Mouse (Mus musculus): ENCODE data around the gene Jaml. TPM values are rescaled to one million over a fixed set of nuclear protein-coding genes. Genes with fewer than 3 reads are reported as not detected.

The Jaml gene
- polyA plus RNA-seq, 1 experiment from 2014 or later = 0.51 TPM

GRCm38 (mm10) chr9:45085741-45086690 is 7.0 kb downstream of the Jaml start:
- Histone ChIP-seq H3K27ac (no peak overlapping the region), H3K4me2 (replicated peaks) (no peak overlapping the region), H3K4me3 (replicated peaks) (no peak overlapping the region), H3K9ac (replicated peaks) (no peak overlapping the region), H3K36me3 (no peaks in the 10 kb centered on the region), H3K27me3 (0 out of 2 replicates have a peak, but pooled peaks cover 2% of the 10 kb centered on the region), H3K9me3 (no peaks in the 10 kb centered on the region), H3K4me1 (replicated peaks) (no peaks in the 10 kb centered on the region)
- 79% methylated on average over 12 of the region's 12 CpGs for WGBS
- no peak for ATAC-seq

GRCm38 (mm10) chr9:45088040-45088439 is 9.1 kb downstream of the Jaml start:
- ATAC-seq = no peak
- H3K4me2 ChIP-seq (replicated peaks) = no peak overlapping the region
- no peak overlapping the region for H3K9ac ChIP-seq (replicated peaks)
- 0 out of 2 replicates have a peak, but pooled peaks cover 2% of the 10 kb centered on the region for H3K27me3 ChIP-seq
- H3K4me1 ChIP-seq (replicated peaks) = no peaks in the 10 kb centered on the region
- H3K36me3 ChIP-seq = no peaks in the 10 kb centered on the region
- H3K27ac ChIP-seq = no peak overlapping the region
- no peaks in the 10 kb centered on the region for H3K9me3 ChIP-seq
- no peak overlapping the region for H3K4me3 ChIP-seq (replicated peaks)

- no peak for ATAC-seq
- H3K9me3 ChIP-seq = no peaks in the 10 kb centered on the region
- H3K4me2 ChIP-seq (replicated peaks) = no peak overlapping the region
- no peaks in the 10 kb centered on the region for H3K4me1 ChIP-seq (replicated peaks)
- H3K36me3 ChIP-seq = no peaks in the 10 kb centered on the region
- 0 out of 2 replicates have a peak, but pooled peaks cover 2% of the 10 kb centered on the region for H3K27me3 ChIP-seq
- no peak overlapping the region for H3K4me3 ChIP-seq (replicated peaks)
- WGBS = 66% methylated on average over 3 of the region's 3 CpGs
- H3K9ac ChIP-seq (replicated peaks) = no peak overlapping the region
- no peak overlapping the region for H3K27ac ChIP-seq
These were observed 11.8 kb downstream of the Jaml start for GRCm38 (mm10) chr9:45090811-45091210.

GRCm38 (mm10) chr9:45092641-45093040 is 13.7 kb downstream of the Jaml start:
- no peak for ATAC-seq
- no peaks in the 10 kb centered on the region for H3K27me3 ChIP-seq
- H3K4me1 ChIP-seq (replicated peaks) = no peaks in the 10 kb centered on the region
- no peak overlapping the region for H3K4me3 ChIP-seq (replicated peaks)
- H3K9ac ChIP-seq (replicated peaks) = no peak overlapping the region
- H3K36me3 ChIP-seq = no peaks in the 10 kb centered on the region
- WGBS = 74% methylated on average over 4 of the region's 4 CpGs
- H3K27ac ChIP-seq = no peak overlapping the region
- no peak overlapping the region for H3K4me2 ChIP-seq (replicated peaks)
- no peaks in the 10 kb centered on the region for H3K9me3 ChIP-seq

GRCm38 (mm10) chr9:45095149-45095937 is 16.4 kb downstream of the Jaml start:
- no peaks in the 10 kb centered on the region for H3K36me3 ChIP-seq
- no peaks in the 10 kb centered on the region for H3K9me3 ChIP-seq
- no peaks in the 10 kb centered on the region for H3K4me1 ChIP-seq (replicated peaks)
- no peaks in the 10 kb centered on the region for H3K27me3 ChIP-seq
- H3K4me3 ChIP-seq (replicated peaks) = no peak overlapping the region
- no peak overlapping the region for H3K9ac ChIP-seq (replicated peaks)
- no peak for ATAC-seq
- no peak overlapping the region for H3K27ac ChIP-seq
- H3K4me2 ChIP-seq (replicated peaks) = no peak overlapping the region
- WGBS = 84% methylated on average over 6 of the region's 6 CpGs

DNA sequence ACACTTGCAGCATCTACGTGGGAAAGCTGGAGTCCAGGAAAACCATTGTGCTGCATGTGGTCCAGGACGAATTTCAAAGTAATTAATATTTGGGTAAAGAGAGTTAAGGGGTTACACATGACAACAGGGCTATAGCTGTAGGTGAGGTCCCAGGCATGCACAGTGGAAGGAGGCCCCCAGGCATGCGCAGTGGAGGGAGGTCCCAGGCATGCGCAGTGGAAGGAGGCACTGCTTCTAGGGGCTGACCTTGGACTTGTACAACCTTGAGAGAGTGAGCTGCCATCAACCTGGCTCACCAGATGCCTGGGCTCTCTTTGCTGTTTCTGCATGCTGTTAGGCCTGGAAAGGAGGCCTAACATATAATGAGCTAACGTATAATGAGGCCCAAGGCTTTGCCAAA is 18.9 kb downstream of the Jaml start:
- H3K4me1 ChIP-seq (replicated peaks) = no peaks in the 10 kb centered on the region
- no peak overlapping the region for H3K4me2 ChIP-seq (replicated peaks)
- H3K9me3 ChIP-seq = no peaks in the 10 kb centered on the region
- H3K27me3 ChIP-seq = no peaks in the 10 kb centered on the region
- no peak overlapping the region for H3K27ac ChIP-seq
- H3K9ac ChIP-seq (replicated peaks) = no peak overlapping the region
- ATAC-seq = no peak
- H3K4me3 ChIP-seq (replicated peaks) = no peak overlapping the region
- 83% methylated on average over 5 of the region's 5 CpGs for WGBS
- no peaks in the 10 kb centered on the region for H3K36me3 ChIP-seq

DNA sequence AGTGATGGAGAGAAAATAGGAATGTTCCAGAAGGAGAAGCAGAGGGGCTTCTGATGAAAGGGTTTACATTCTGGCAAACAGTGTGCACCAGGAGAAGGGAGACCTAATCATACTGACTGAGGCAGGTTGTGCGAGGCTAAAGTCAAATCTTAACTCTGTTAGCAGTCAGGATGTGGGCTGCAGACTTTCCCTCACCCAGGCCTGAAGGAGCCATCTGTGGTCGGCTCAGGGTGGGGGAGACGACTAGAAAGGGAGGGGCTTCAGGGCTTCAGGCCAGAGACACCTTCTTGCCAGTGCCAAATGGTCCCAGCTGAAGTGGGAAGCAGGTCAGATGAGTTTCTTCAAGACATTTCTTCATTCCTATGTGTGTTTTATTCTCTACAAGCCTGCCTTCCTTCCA is 19.4 kb downstream of the Jaml start:
- H3K4me3 ChIP-seq (replicated peaks) = no peak overlapping the region
- 65% methylated on average over 3 of the region's 3 CpGs for WGBS

GRCm38 (mm10) chr9:45102528-45102927 is 23.5 kb downstream of the Jaml start:
- no peak for ATAC-seq
- no peak overlapping the region for H3K27ac ChIP-seq
- no peaks in the 10 kb centered on the region for H3K9me3 ChIP-seq
- WGBS = 91% methylated on average over 1 of the region's 1 CpGs
- H3K36me3 ChIP-seq = no peaks in the 10 kb centered on the region
- no peak overlapping the region for H3K9ac ChIP-seq (replicated peaks)
- H3K27me3 ChIP-seq = 0 out of 2 replicates have a peak, but pooled peaks cover 5% of the 10 kb centered on the region
- no peak overlapping the region for H3K4me2 ChIP-seq (replicated peaks)
- no peaks in the 10 kb centered on the region for H3K4me1 ChIP-seq (replicated peaks)
- no peak overlapping the region for H3K4me3 ChIP-seq (replicated peaks)

More for the DNA sequence above, 19.4 kb downstream of the Jaml start:
- no peaks in the 10 kb centered on the region for H3K27me3 ChIP-seq
- no peaks in the 10 kb centered on the region for H3K36me3 ChIP-seq
- no peak for ATAC-seq
- no peak overlapping the region for H3K4me2 ChIP-seq (replicated peaks)
- H3K9me3 ChIP-seq = no peaks in the 10 kb centered on the region
- H3K4me1 ChIP-seq (replicated peaks) = no peaks in the 10 kb centered on the region
- H3K9ac ChIP-seq (replicated peaks) = no peak overlapping the region
- H3K27ac ChIP-seq = no peak overlapping the region

DNA sequence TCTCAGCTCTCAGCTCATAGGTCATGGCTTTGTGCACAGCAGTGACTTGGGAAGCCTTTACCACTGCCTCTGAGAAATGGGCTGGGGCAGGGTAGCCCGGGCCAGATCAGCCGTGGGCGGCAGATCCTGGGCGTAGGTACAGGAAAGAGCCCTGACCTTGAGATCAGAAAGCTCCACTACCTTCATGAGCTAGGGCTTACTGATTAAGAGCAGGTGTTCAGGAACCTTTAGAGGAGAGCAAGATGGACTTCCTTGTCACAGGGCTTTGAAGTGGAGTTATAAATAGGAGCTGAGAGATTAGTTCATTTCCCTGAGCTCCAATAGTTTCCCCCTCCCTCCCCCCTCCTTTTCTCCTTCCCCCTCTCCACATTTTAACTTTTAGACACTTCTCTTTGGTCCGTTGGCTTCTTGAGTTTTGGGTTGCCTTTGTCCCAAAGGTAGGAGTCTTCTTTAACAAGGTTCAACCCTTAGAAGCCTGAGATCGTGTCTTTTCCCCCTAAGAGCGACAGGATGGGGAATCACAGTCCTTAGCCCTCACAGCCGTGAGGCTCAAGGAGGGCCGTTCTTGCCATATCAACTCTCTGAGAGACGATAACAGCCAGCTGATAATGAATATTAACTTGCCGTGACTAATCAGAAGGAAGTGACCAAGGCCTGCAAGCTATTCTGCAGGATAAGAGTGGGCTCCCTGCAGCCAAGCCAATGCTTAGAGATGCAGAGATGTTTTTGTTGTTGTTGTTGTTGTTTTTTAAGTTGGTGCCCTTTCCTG is 24.4 kb downstream of the Jaml start:
- Histone ChIP-seq H3K27ac (no peak overlapping the region), H3K4me2 (replicated peaks) (no peak overlapping the region), H3K9ac (replicated peaks) (no peak overlapping the region), H3K4me3 (replicated peaks) (no peak overlapping the region), H3K9me3 (no peaks in the 10 kb centered on the region), H3K27me3 (0 out of 2 replicates have a peak, but pooled peaks cover 5% of the 10 kb centered on the region), H3K36me3 (no peaks in the 10 kb centered on the region), H3K4me1 (replicated peaks) (no peaks in the 10 kb centered on the region)
- ATAC-seq = no peak
- 81% methylated on average over 11 of the region's 11 CpGs for WGBS

- ATAC-seq = no peak
- Histone ChIP-seq H3K27ac (no peak overlapping the region), H3K4me3 (replicated peaks) (no peak overlapping the region), H3K9me3 (no peaks in the 10 kb centered on the region), H3K36me3 (no peaks in the 10 kb centered on the region), H3K9ac (replicated peaks) (no peak overlapping the region), H3K4me2 (replicated peaks) (no peak overlapping the region), H3K4me1 (replicated peaks) (no peaks in the 10 kb centered on the region), H3K27me3 (0 out of 2 replicates have a peak, but pooled peaks cover 5% of the 10 kb centered on the region)
- WGBS = 87% methylated on average over 2 of the region's 2 CpGs
These were observed 26.8 kb downstream of the Jaml start for GRCm38 (mm10) chr9:45105596-45106374.

DNA sequence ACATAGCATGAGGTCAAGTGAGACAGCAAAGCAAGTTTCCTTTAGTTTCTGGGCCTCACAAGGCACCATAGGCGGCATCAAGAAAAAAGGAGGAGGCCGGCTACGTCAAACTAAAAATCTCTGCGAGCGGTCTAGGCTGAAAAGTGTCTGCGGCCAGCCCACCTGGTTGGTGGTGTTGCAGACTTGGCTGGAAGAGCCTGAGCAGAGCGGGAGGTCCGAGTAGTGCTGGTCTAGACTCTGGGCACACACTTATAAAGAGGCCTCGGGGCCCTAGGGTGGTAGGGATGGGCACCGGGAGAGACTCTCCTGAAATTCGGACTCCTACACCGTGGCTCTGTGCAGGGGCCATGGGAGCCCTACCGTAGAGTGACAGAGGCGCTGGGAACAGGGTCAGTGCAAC is 36.7 kb downstream of the Jaml start:
- Histone ChIP-seq H3K9me3 (no peaks in the 10 kb centered on the region), H3K4me1 (replicated peaks) (peaks cover 23% of the 10 kb centered on the region), H3K36me3 (no peaks in the 10 kb centered on the region), H3K27ac (peak overlapping the region; percentile 53; the same call in 1 of the 2 replicates), H3K9ac (replicated peaks) (peak overlapping the region; percentile 53), H3K27me3 (peaks cover 14% of the 10 kb centered on the region; the same call in 1 of the 2 replicates), H3K4me3 (replicated peaks) (peak overlapping the region; percentile 45), H3K4me2 (replicated peaks) (peak overlapping the region; percentile 61)
- 2% methylated on average over 14 of the region's 14 CpGs for WGBS
- peak; percentile 82 for ATAC-seq
